Mouse (Mus musculus): ENCODE measurements around the gene Hnrnpa0. TPM values are rescaled to one million over a fixed set of nuclear protein-coding genes. Genes with fewer than 3 reads are reported as not detected.

Gene Hnrnpa0
- polyA plus RNA-seq, 1 experiment: 122 TPM

GRCm38 (mm10) chr13:58115227-58115626, 13.1 kb downstream of the Hnrnpa0 start:
- Histone ChIP-seq H3K4me2 (ENCODE audit: low read depth) (peak overlapping the region; percentile 12), H3K4me3 (no peak overlapping the region), H3ac (ENCODE audit: control insufficient read depth, insufficient read length) (no peak overlapping the region), H3K79me2 (ENCODE audit: control insufficient read depth, insufficient read depth) (no peaks in the 10 kb centered on the region), H3K36me3 (ENCODE audit: control insufficient read depth, insufficient read depth) (no peaks in the 10 kb centered on the region), H3K27me3 (ENCODE audit: control insufficient read depth, insufficient read depth, insufficient read length) (no peaks in the 10 kb centered on the region)
- TF ChIP-seq MYOD1 (IDR thresholded peaks at IDR 0.05; ENCODE audit: control insufficient read depth in 1 of 3, insufficient read length in 2 of 3, low read depth in 2 of 3): no peak
- no peak for TF ChIP-seq POLR2AphosphoS2 (IDR thresholded peaks at IDR 0.05; ENCODE audit: insufficient read length, low read depth)
- no peak for TF ChIP-seq POLR2A (IDR thresholded peaks at IDR 0.05; ENCODE audit: insufficient read length, low read depth)
- no peak for TF ChIP-seq E2F4 (IDR thresholded peaks at IDR 0.05; ENCODE audit: insufficient read depth)
- TF ChIP-seq TCF12 (IDR thresholded peaks at IDR 0.05; ENCODE audit: insufficient read depth, poor library complexity, severe bottlenecking): no peak
- no peak for TF ChIP-seq TCF3 (IDR thresholded peaks at IDR 0.05; ENCODE audit: insufficient read length, low read depth)
- no peak for TF ChIP-seq CEBPB (IDR thresholded peaks at IDR 0.05; ENCODE audit: insufficient read depth, poor library complexity, severe bottlenecking)
- no peak for TF ChIP-seq MAX (IDR thresholded peaks at IDR 0.05; ENCODE audit: low read depth)
- TF ChIP-seq MYOG (IDR thresholded peaks at IDR 0.05; ENCODE audit: control insufficient read depth in 1 of 3, insufficient read depth in 1 of 3, insufficient read length in 2 of 3, low read depth in 2 of 3): no peak
- no peak for TF ChIP-seq SRF (IDR thresholded peaks at IDR 0.05; ENCODE audit: control insufficient read depth, insufficient read length, low read depth)
- TF ChIP-seq USF1 (IDR thresholded peaks at IDR 0.05; ENCODE audit: low read depth): no peak
- no peak for TF ChIP-seq REST (IDR thresholded peaks at IDR 0.05; ENCODE audit: insufficient read depth, insufficient read length)

- no peaks in the 10 kb centered on the region for H3K36me3 ChIP-seq (ENCODE audit: control insufficient read depth, insufficient read depth)
- no peaks in the 10 kb centered on the region for H3K79me2 ChIP-seq (ENCODE audit: control insufficient read depth, insufficient read depth)
- H3ac ChIP-seq (ENCODE audit: control insufficient read depth, insufficient read length): no peak within 1 kb of the TSS
- no peak for TF ChIP-seq POLR2AphosphoS2 (IDR thresholded peaks at IDR 0.05; ENCODE audit: insufficient read length, low read depth)
- no peak for TF ChIP-seq POLR2A (IDR thresholded peaks at IDR 0.05; ENCODE audit: insufficient read length, low read depth)
- no peak for TF ChIP-seq TCF3 (IDR thresholded peaks at IDR 0.05; ENCODE audit: insufficient read length, low read depth)
- no peak for TF ChIP-seq E2F4 (IDR thresholded peaks at IDR 0.05; ENCODE audit: insufficient read depth)
- TF ChIP-seq TCF12 (IDR thresholded peaks at IDR 0.05; ENCODE audit: insufficient read depth, poor library complexity, severe bottlenecking): no peak
- H3K4me2 ChIP-seq (ENCODE audit: low read depth): peak within 1 kb of the TSS; percentile 45
- H3K4me3 ChIP-seq: no peak within 1 kb of the TSS
- H3K27me3 ChIP-seq (ENCODE audit: control insufficient read depth, insufficient read depth, insufficient read length): no peaks in the 10 kb centered on the region
Observed at GRCm38 (mm10) chr13:58113061-58113900, 15.1 kb downstream of the Hnrnpa0 start, which contains the start of gene Klhl3. TSS of gene Klhl3 (minus strand) at chr13:58113592.

GRCm38 (mm10) chr13:58112601-58113041, 15.7 kb downstream of the Hnrnpa0 start:
- Histone ChIP-seq H3K4me3 (no peak overlapping the region), H3K27me3 (ENCODE audit: control insufficient read depth, insufficient read depth, insufficient read length) (no peaks in the 10 kb centered on the region), H3ac (ENCODE audit: control insufficient read depth, insufficient read length) (no peak overlapping the region), H3K36me3 (ENCODE audit: control insufficient read depth, insufficient read depth) (no peaks in the 10 kb centered on the region), H3K79me2 (ENCODE audit: control insufficient read depth, insufficient read depth) (no peaks in the 10 kb centered on the region), H3K4me2 (ENCODE audit: low read depth) (no peak overlapping the region)
- TF ChIP-seq TCF3 (IDR thresholded peaks at IDR 0.05; ENCODE audit: insufficient read length, low read depth) (no peak), USF1 (IDR thresholded peaks at IDR 0.05; ENCODE audit: low read depth) (no peak), SRF (IDR thresholded peaks at IDR 0.05; ENCODE audit: control insufficient read depth, insufficient read length, low read depth) (no peak), MYOD1 (IDR thresholded peaks at IDR 0.05; ENCODE audit: control insufficient read depth in 1 of 3, insufficient read length in 2 of 3, low read depth in 2 of 3) (no peak), CEBPB (IDR thresholded peaks at IDR 0.05; ENCODE audit: insufficient read depth, poor library complexity, severe bottlenecking) (no peak), POLR2AphosphoS2 (IDR thresholded peaks at IDR 0.05; ENCODE audit: insufficient read length, low read depth) (no peak), POLR2A (IDR thresholded peaks at IDR 0.05; ENCODE audit: insufficient read length, low read depth) (no peak), TCF12 (IDR thresholded peaks at IDR 0.05; ENCODE audit: insufficient read depth, poor library complexity, severe bottlenecking) (no peak)

GRCm38 (mm10) chr13:58112191-58112590, 16.2 kb downstream of the Hnrnpa0 start:
- H3K4me3 ChIP-seq: no peak overlapping the region
- no peaks in the 10 kb centered on the region for H3K27me3 ChIP-seq (ENCODE audit: control insufficient read depth, insufficient read depth, insufficient read length)
- H3ac ChIP-seq (ENCODE audit: control insufficient read depth, insufficient read length): no peak overlapping the region
- no peak overlapping the region for H3K4me2 ChIP-seq (ENCODE audit: low read depth)
- no peaks in the 10 kb centered on the region for H3K36me3 ChIP-seq (ENCODE audit: control insufficient read depth, insufficient read depth)
- TF ChIP-seq MYOD1 (IDR thresholded peaks at IDR 0.05; ENCODE audit: control insufficient read depth in 1 of 3, insufficient read length in 2 of 3, low read depth in 2 of 3): no peak
- no peak for TF ChIP-seq POLR2A (IDR thresholded peaks at IDR 0.05; ENCODE audit: insufficient read length, low read depth)
- no peak for TF ChIP-seq MAX (IDR thresholded peaks at IDR 0.05; ENCODE audit: low read depth)
- TF ChIP-seq USF1 (IDR thresholded peaks at IDR 0.05; ENCODE audit: low read depth): no peak
- TF ChIP-seq CEBPB (IDR thresholded peaks at IDR 0.05; ENCODE audit: insufficient read depth, poor library complexity, severe bottlenecking): no peak
- no peak for TF ChIP-seq MYOG (IDR thresholded peaks at IDR 0.05; ENCODE audit: control insufficient read depth in 1 of 3, insufficient read depth in 1 of 3, insufficient read length in 2 of 3, low read depth in 2 of 3)
- TF ChIP-seq REST (IDR thresholded peaks at IDR 0.05; ENCODE audit: insufficient read depth, insufficient read length): no peak
- no peak for TF ChIP-seq TCF3 (IDR thresholded peaks at IDR 0.05; ENCODE audit: insufficient read length, low read depth)
- TF ChIP-seq POLR2AphosphoS2 (IDR thresholded peaks at IDR 0.05; ENCODE audit: insufficient read length, low read depth): no peak
- no peak for TF ChIP-seq E2F4 (IDR thresholded peaks at IDR 0.05; ENCODE audit: insufficient read depth)
- TF ChIP-seq TCF12 (IDR thresholded peaks at IDR 0.05; ENCODE audit: insufficient read depth, poor library complexity, severe bottlenecking): no peak
- no peak for TF ChIP-seq SRF (IDR thresholded peaks at IDR 0.05; ENCODE audit: control insufficient read depth, insufficient read length, low read depth)
- H3K79me2 ChIP-seq (ENCODE audit: control insufficient read depth, insufficient read depth): no peaks in the 10 kb centered on the region
